Mouse (Mus musculus) forebrain, embryonic 16.5 days (tissue): Measurements from ENCODE around the gene Gm4631. TPM values are rescaled to one million over a fixed set of nuclear protein-coding genes. Genes with fewer than 3 reads are reported as not detected.
"Not testable (repeated sequence)": the region's sequence is repeated elsewhere in the genome, so short reads cannot be mapped to it uniquely, and the experiment has no call there.

ENCODE experiments used
- ATAC-seq: fragments of 200-750 bp; cut with Nextera tagmentation; 2 replicates; pipeline ENCODE4 v1.8.0; 2017; ENCODE audit warnings: mild to moderate bottlenecking, moderate library complexity
- H3K27ac ChIP-seq: fragments of 300-500 bp; sonication (generic); 2 replicates; pipeline ENCODE4 v1.5.1; 2014; ENCODE audit warnings: low read length, control low read depth
- H3K27me3 ChIP-seq: fragments of 300-500 bp; sonication (generic); replicated peaks from 2 replicates; pipeline ENCODE4 v1.6.1; 2014; ENCODE audit warnings: low read length; ENCODE audit not compliant: control insufficient read depth, insufficient read depth
- H3K36me3 ChIP-seq: fragments of 300-500 bp; sonication (generic); 2 replicates; pipeline ENCODE4 v1.6.1; 2014; ENCODE audit not compliant: control insufficient read depth, insufficient read depth
- H3K4me1 ChIP-seq: fragments of 300-500 bp; sonication (generic); replicated peaks from 2 replicates; pipeline ENCODE4 v1.6.1; 2014; ENCODE audit warnings: low read length; ENCODE audit not compliant: control insufficient read depth, insufficient read depth
- H3K4me2 ChIP-seq: fragments of 300-500 bp; sonication (generic); 2 replicates; pipeline ENCODE4 v1.6.1; 2014; ENCODE audit warnings: mild to moderate bottlenecking, low read length, control low read depth
- H3K4me3 ChIP-seq: fragments of 300-500 bp; sonication (generic); replicated peaks from 2 replicates; pipeline ENCODE4 v1.5.1; 2014; ENCODE audit warnings: mild to moderate bottlenecking, low read length, control low read depth
- H3K9ac ChIP-seq: fragments of 300-500 bp; sonication (generic); replicated peaks from 2 replicates; pipeline ENCODE4 v1.6.1; 2014; ENCODE audit warnings: low read depth, low read length, control low read depth
- H3K9me3 ChIP-seq: fragments of 300-500 bp; sonication (generic); 2 replicates; pipeline ENCODE4 v1.6.1; 2016; ENCODE audit warnings: low read length; ENCODE audit not compliant: control insufficient read depth
- WGBS: fragments of 180-500 bp; shearing (Covaris S2); extraction: QIAGEN DNeasy Blood & Tissue Kit; methylation state at CpG from one replicate; pipeline ENCODE4 v1.1.7; 2014; 5-methylcytosine and 5-hydroxymethylcytosine counted together
- polyA plus RNA-seq: library from polyadenylated mRNA; unstranded; fragments of >200 nt; fragmentation: Nextera tagmentation; extraction: Ambion mirVana; gene quantifications from 2 replicates; pipeline ENCODE4 v1.2.1, GENCODE M21; 2015

The Gm4631 gene
- 20.7 and 20.8 TPM in 2 replicates for polyA plus RNA-seq

DNA sequence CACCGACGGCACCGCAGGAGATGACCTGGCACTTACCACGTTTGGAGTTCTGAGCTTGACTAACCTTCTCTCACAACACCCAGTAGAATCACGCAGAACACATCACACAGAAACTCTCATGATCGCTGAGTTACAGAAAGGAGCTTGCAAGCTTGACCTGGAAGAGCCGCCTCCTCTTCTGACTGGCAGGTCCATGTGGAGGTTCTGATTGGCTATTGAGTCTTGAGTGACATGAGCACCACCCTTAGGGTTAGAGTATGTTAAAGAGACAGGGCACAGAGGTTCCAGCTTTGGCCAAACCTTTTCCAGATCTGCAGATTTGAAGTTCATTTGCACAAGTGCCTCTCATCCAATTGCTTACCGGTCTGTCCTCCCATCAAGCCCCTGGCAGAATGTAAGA is at the start of gene Gm4631:
Gm4631 (minus strand) TSS at position 101 of the 400 bp plus-strand sequence.
- not testable (repeated sequence) for H3K4me2 ChIP-seq, H3K4me3 ChIP-seq, H3K36me3 ChIP-seq, H3K4me1 ChIP-seq, H3K9me3 ChIP-seq, H3K9ac ChIP-seq, H3K27ac ChIP-seq, H3K27me3 ChIP-seq, ATAC-seq
- WGBS = no CpG with 5 or more reads among the region's 8 CpGs

DNA sequence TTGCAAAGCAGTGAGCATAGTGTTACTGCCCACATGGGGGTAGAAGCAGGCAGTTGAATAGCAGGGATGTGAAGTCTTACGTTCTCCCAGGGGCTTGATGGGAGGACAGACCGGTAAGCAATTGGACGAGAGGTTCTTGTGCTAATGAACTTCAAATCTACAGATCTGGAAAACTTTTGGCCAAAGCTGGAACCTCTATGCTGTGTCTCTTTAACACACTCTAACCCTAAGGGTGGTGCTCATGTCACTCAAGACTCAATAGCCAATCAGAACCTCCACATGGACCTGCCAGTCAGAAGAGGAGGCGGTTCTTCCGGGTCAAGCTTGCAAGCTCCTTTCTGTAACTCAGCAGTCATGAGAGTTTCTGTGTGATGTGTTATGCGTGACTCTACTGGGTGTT is 34.1 kb upstream of the Gm4631 start, which contains the start of gene Zfp968:
Zfp968 (plus strand) TSS at position 301 of the 400 bp plus-strand sequence.
- not testable (repeated sequence) for ATAC-seq, H3K36me3 ChIP-seq, H3K4me1 ChIP-seq, H3K27ac ChIP-seq, H3K4me2 ChIP-seq, H3K9me3 ChIP-seq, H3K27me3 ChIP-seq, H3K9ac ChIP-seq, H3K4me3 ChIP-seq
- WGBS = no CpG with 5 or more reads among the region's 6 CpGs

- not testable (repeated sequence) for H3K27ac ChIP-seq, H3K27me3 ChIP-seq, ATAC-seq, H3K4me2 ChIP-seq, H3K4me3 ChIP-seq, H3K4me1 ChIP-seq, H3K9ac ChIP-seq, H3K9me3 ChIP-seq, H3K36me3 ChIP-seq
- no CpG with 5 or more reads among the region's 6 CpGs for WGBS
Measured at GRCm38 (mm10) chr2:175274825-175275224, 63.2 kb downstream of the Gm4631 start, which contains the start of gene Gm14440. Gene Gm14440, plus strand, starts transcription at chr2:175275125.

Other genes starting within 250 kb of the Gm4631 start
- 6.7 and 7.8 TPM in 2 replicates for gene Gm14399, start 196.2 kb downstream of the Gm4631 start, polyA plus RNA-seq
- 1.2 TPM in 2 replicates for gene Gm14443, start 162.3 kb downstream of the Gm4631 start, polyA plus RNA-seq
- 11.8 and 13.2 TPM in 2 replicates for gene Gm14391, start 131.3 kb downstream of the Gm4631 start, polyA plus RNA-seq
- gene Gm14440, start 63.1 kb downstream of the Gm4631 start, polyA plus RNA-seq = 2.3 and 3.0 TPM in 2 replicates
- 3.9 and 4.9 TPM in 2 replicates for gene Zfp968, start 34.2 kb upstream of the Gm4631 start, polyA plus RNA-seq
- 15.9 and 18.0 TPM in 2 replicates for gene Gm4724, start 97.6 kb upstream of the Gm4631 start, polyA plus RNA-seq
- gene Zfp965, start 131.8 kb upstream of the Gm4631 start, polyA plus RNA-seq = 7.8 and 9.4 TPM in 2 replicates